Mouse (Mus musculus): ENCODE data around the gene Fthl17a. TPM values are rescaled to one million over a fixed set of nuclear protein-coding genes. Genes with fewer than 3 reads are reported as not detected.

Gene Fthl17a
- polyA plus RNA-seq (2012; ENCODE audit: insufficient read depth, insufficient read length, missing spikeins): not detected in 2 replicates

GRCm38 (mm10) chrX:85249379-85249778, at the start of gene Fthl17a:
TSS of gene Fthl17a (plus strand) at chrX:85249679.
- Histone ChIP-seq H3K4me1 (ENCODE audit: control insufficient read depth, insufficient read depth, insufficient read length, low read length) (no peaks in the 10 kb centered on the region), H3K4me3 (ENCODE audit: insufficient read depth, low read depth, low read length) (no peak within 1 kb of the TSS), H3K27ac (replicated peaks; ENCODE audit: low read depth, low read length) (no peak within 1 kb of the TSS)

- Histone ChIP-seq H3K27ac (replicated peaks; ENCODE audit: low read depth, low read length) (no peak overlapping the region; the same call in 1 of the 2 replicates), H3K4me1 (ENCODE audit: control insufficient read depth, insufficient read depth, insufficient read length, low read length) (no peaks in the 10 kb centered on the region), H3K4me3 (ENCODE audit: insufficient read depth, low read depth, low read length) (no peak overlapping the region)
Observed at GRCm38 (mm10) chrX:85207001-85207400, 42.5 kb upstream of the Fthl17a start.

DNA sequence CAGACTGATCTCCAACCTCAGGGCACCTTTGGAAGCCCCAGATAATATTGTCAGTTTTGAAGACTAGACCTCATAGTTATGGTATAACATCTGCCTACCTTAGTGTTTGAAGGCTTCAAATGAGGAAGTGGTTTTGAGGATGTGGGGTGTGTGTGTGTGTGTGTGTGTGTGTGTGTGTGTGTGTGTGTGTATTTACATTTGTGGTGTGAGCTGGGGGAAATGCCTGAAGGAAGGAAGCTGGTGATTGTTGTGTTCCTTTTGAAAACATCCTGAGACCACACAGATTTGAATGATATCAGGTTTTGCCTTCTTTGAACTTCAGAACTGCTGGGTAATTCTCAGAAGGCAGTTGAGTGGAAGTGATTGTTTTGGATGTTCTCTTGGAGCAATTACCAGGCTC, 22.6 kb upstream of the Fthl17a start:
- H3K4me1 ChIP-seq (ENCODE audit: control insufficient read depth, insufficient read depth, insufficient read length, low read length): no peaks in the 10 kb centered on the region
- no peak overlapping the region for H3K4me3 ChIP-seq (ENCODE audit: insufficient read depth, low read depth, low read length)
- H3K27ac ChIP-seq (replicated peaks; ENCODE audit: low read depth, low read length): peak overlapping the region; percentile 81

- Histone ChIP-seq H3K4me3 (ENCODE audit: insufficient read depth, low read depth, low read length) (no peak overlapping the region), H3K27ac (replicated peaks; ENCODE audit: low read depth, low read length) (peak overlapping the region; percentile 58), H3K4me1 (ENCODE audit: control insufficient read depth, insufficient read depth, insufficient read length, low read length) (peaks cover 3% of the 10 kb centered on the region; the same call in 1 of the 2 replicates)
Observed at GRCm38 (mm10) chrX:85271821-85272220, 22.3 kb downstream of the Fthl17a start.

GRCm38 (mm10) chrX:85272296-85272695, 22.8 kb downstream of the Fthl17a start:
- peaks cover 3% of the 10 kb centered on the region; the same call in 1 of the 2 replicates for H3K4me1 ChIP-seq (ENCODE audit: control insufficient read depth, insufficient read depth, insufficient read length, low read length)
- peak overlapping the region; percentile 87 for H3K27ac ChIP-seq (replicated peaks; ENCODE audit: low read depth, low read length)
- no peak overlapping the region for H3K4me3 ChIP-seq (ENCODE audit: insufficient read depth, low read depth, low read length)

DNA sequence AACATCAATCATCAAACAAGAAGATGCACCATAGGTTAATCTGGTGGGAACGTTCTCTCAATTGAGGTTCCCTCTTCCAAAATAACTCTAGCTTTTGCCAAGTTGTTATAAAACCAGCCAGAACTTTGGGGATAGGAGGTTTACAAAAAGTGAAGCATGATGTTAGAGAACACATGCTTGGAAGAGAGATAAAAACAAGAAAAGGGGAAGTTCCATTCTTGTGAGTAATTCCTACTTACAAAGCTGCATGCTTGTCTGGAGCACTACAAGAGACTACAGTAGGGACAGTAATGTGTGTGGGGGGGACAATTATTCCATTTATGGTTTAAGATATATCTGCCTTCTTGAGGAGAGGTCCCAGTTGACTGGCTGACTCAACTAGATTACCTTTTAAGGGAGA, 40.4 kb downstream of the Fthl17a start:
- Histone ChIP-seq H3K27ac (replicated peaks; ENCODE audit: low read depth, low read length) (no peak overlapping the region), H3K4me3 (ENCODE audit: insufficient read depth, low read depth, low read length) (no peak overlapping the region), H3K4me1 (ENCODE audit: control insufficient read depth, insufficient read depth, insufficient read length, low read length) (no peaks in the 10 kb centered on the region)

DNA sequence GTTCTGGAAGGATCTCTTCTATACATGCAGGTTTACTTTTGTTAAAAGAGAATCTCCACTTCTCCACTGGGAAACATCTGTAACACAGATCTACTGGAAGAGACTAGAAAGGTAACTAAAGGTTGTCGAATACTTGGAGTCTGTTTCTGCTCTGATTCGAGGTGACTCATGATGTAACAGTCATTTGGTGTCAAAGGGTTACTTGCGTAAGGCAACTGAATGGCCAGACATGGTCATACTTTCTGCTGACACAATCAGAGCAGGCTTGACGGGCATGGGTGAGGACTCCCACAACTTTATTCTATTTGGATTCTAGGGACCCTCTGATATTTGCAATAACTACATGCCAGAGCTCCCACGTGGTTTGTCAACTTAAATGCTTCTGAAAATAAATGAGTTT, 43.3 kb downstream of the Fthl17a start:
- H3K4me3 ChIP-seq (ENCODE audit: insufficient read depth, low read depth, low read length): no peak overlapping the region
- peak overlapping the region; percentile 45 for H3K27ac ChIP-seq (replicated peaks; ENCODE audit: low read depth, low read length)
- H3K4me1 ChIP-seq (ENCODE audit: control insufficient read depth, insufficient read depth, insufficient read length, low read length): no peaks in the 10 kb centered on the region

DNA sequence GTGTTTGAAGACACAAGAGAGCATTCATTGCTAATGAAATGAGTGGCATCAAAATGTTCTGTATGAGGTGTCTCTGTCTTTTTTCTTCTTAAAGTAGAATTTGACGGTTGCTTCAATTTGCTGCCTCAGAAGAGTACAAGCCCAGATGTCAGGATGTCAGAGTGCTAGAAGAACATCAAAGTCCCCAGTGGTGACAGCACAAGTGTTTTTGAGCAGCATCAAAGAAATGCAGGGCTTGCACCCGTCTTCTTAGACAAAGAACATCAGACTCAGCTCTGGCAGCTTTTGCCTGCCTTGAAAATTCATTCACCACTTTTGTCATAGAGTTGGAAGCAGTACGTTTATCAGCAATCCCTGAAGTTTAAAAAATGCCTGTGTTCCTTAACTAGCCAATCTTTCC, 44.5 kb downstream of the Fthl17a start:
- H3K27ac ChIP-seq (replicated peaks; ENCODE audit: low read depth, low read length): peak overlapping the region; percentile 31; the same call in 1 of the 2 replicates
- no peak overlapping the region for H3K4me3 ChIP-seq (ENCODE audit: insufficient read depth, low read depth, low read length)
- no peaks in the 10 kb centered on the region for H3K4me1 ChIP-seq (ENCODE audit: control insufficient read depth, insufficient read depth, insufficient read length, low read length)

GRCm38 (mm10) chrX:85304674-85305073, 55.2 kb downstream of the Fthl17a start:
- H3K4me3 ChIP-seq (ENCODE audit: insufficient read depth, low read depth, low read length): no peak overlapping the region
- peak overlapping the region; percentile 88 for H3K27ac ChIP-seq (replicated peaks; ENCODE audit: low read depth, low read length)

GRCm38 (mm10) chrX:85318576-85318975, 69.1 kb downstream of the Fthl17a start:
- H3K4me1 ChIP-seq (ENCODE audit: control insufficient read depth, insufficient read depth, insufficient read length, low read length): no peaks in the 10 kb centered on the region
- no peak overlapping the region for H3K4me3 ChIP-seq (ENCODE audit: insufficient read depth, low read depth, low read length)
- H3K27ac ChIP-seq (replicated peaks; ENCODE audit: low read depth, low read length): no peak overlapping the region

More at GRCm38 (mm10) chrX:85304674-85305073, 55.2 kb downstream of the Fthl17a start:
- H3K4me1 ChIP-seq (ENCODE audit: control insufficient read depth, insufficient read depth, insufficient read length, low read length): no peaks in the 10 kb centered on the region; the same call in 1 of the 2 replicates

DNA sequence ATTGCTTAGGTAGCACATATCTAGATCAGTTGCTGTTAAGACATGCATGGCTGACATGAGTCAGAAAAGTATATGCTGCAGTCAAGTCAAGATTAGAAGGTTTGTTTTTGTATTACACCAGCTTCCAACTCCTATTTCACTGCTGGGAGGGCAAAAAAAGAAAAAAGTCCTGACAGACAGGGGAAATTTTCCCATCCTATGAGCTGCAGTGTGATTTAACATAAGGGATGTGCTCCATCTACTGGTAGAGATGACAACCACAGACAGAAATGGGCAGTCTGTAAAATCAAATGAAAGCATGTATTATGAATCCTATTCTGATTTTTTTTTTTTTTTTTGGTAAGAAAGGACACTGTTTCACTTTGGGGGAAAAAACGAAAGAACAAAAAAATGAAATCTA, 69.7 kb downstream of the Fthl17a start:
- Histone ChIP-seq H3K27ac (replicated peaks; ENCODE audit: low read depth, low read length) (no peak overlapping the region), H3K4me1 (ENCODE audit: control insufficient read depth, insufficient read depth, insufficient read length, low read length) (no peaks in the 10 kb centered on the region), H3K4me3 (ENCODE audit: insufficient read depth, low read depth, low read length) (no peak overlapping the region)

Data from brown adipose tissue, adult 24 weeks (tissue).